10 mouse cellular contexts compared by ENCODE assay signal in the genomic region with DNA sequence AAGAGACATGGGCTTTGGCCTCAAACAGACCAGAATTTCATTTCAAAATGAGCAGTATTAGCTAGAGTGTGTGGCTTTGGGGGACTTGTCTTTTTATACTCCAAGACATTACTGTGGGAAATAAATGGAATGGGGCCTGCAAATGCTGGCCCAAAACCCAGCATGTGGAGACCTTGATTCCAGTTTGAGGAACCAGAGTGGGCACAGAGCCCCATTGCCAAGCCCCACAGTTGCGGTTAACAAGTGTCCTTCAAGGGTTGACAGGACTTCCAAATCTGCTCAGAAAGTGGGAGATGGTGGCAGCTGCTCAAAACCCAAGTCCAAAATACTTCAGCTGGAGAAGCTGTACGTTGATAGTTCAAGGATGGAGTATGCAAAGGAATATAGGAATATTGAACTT. TPM values are rescaled to one million over a fixed set of nuclear protein-coding genes. Genes with fewer than 3 reads are reported as not detected.
"Had no signal": no experiment of that assay in that cellular context is flagged by ENCODE, and none has a peak within 500 bp of the region (broad histone marks: within the 10 kb centered on the region; RNA-seq: fewer than 3 reads in every experiment).

No protein-coding gene starts in this region.

- DNase-seq: kidney, adult 2 months; kidney, postnatal 25 days; left cerebral cortex, postnatal 4 days; liver, postnatal 0 days; lung, embryonic 14.5 days; retina, postnatal 1 day; right cerebral cortex, postnatal 25 days; spleen, adult 18-20 months; thymus, postnatal 25 days had no signal

RNA-seq across cellular contexts. Expression of a gene that starts 36.3 kb away (rescaled TPM):
- total RNA-seq: megakaryocyte, adult 5-6 weeks had no signal
